Mouse (Mus musculus): ENCODE measurements around the gene Plcb1. TPM values are rescaled to one million over a fixed set of nuclear protein-coding genes. Genes with fewer than 3 reads are reported as not detected.

Gene Plcb1
- polyA plus RNA-seq, 1 experiment, result 2.1 TPM

GRCm38 (mm10) chr2:135230262-135230661 lies 444.4 kb downstream of the Plcb1 start:
- Histone ChIP-seq H3K27ac (ENCODE audit: insufficient read depth, low read depth, low read length) (no peak overlapping the region), H3K36me3 (ENCODE audit: control insufficient read depth, insufficient read depth, low read length) (no peaks in the 10 kb centered on the region), H3K27me3 (ENCODE audit: control insufficient read depth, insufficient read depth, low read length) (no peaks in the 10 kb centered on the region), H3K4me1 (ENCODE audit: control insufficient read depth, insufficient read depth, insufficient read length, low read length) (no peaks in the 10 kb centered on the region), H3K4me3 (ENCODE audit: low read depth, low read length) (no peak overlapping the region)
- WGBS, result 67% methylated on average over 3 of the region's 3 CpGs
- TF ChIP-seq CTCF (IDR thresholded peaks at IDR 0.05; ENCODE audit: extremely low read depth, insufficient read length, insufficient replicate concordance, low read depth, low read length) (no peak), POLR2A (IDR thresholded peaks at IDR 0.05; ENCODE audit: low read depth, low read length) (no peak)

GRCm38 (mm10) chr2:135242662-135243316 lies 456.9 kb downstream of the Plcb1 start:
- Histone ChIP-seq H3K27me3 (ENCODE audit: control insufficient read depth, insufficient read depth, low read length) (no peaks in the 10 kb centered on the region), H3K36me3 (ENCODE audit: control insufficient read depth, insufficient read depth, low read length) (no peaks in the 10 kb centered on the region), H3K4me3 (ENCODE audit: low read depth, low read length) (no peak overlapping the region), H3K4me1 (ENCODE audit: control insufficient read depth, insufficient read depth, insufficient read length, low read length) (no peaks in the 10 kb centered on the region), H3K27ac (ENCODE audit: insufficient read depth, low read depth, low read length) (no peak overlapping the region)
- no peak for TF ChIP-seq CTCF (IDR thresholded peaks at IDR 0.05; ENCODE audit: extremely low read depth, insufficient read length, insufficient replicate concordance, low read depth, low read length)
- no peak for TF ChIP-seq POLR2A (IDR thresholded peaks at IDR 0.05; ENCODE audit: low read depth, low read length)
- WGBS, result 83% methylated on average over 1 of the region's 1 CpGs

GRCm38 (mm10) chr2:135243764-135244163 lies 457.9 kb downstream of the Plcb1 start:
- no peak for TF ChIP-seq CTCF (IDR thresholded peaks at IDR 0.05; ENCODE audit: extremely low read depth, insufficient read length, insufficient replicate concordance, low read depth, low read length)
- TF ChIP-seq POLR2A (IDR thresholded peaks at IDR 0.05; ENCODE audit: low read depth, low read length), result no peak
- Histone ChIP-seq H3K27ac (ENCODE audit: insufficient read depth, low read depth, low read length) (no peak overlapping the region), H3K27me3 (ENCODE audit: control insufficient read depth, insufficient read depth, low read length) (no peaks in the 10 kb centered on the region), H3K4me1 (ENCODE audit: control insufficient read depth, insufficient read depth, insufficient read length, low read length) (no peaks in the 10 kb centered on the region), H3K4me3 (ENCODE audit: low read depth, low read length) (no peak overlapping the region), H3K36me3 (ENCODE audit: control insufficient read depth, insufficient read depth, low read length) (no peaks in the 10 kb centered on the region)
- 23% methylated on average over 4 of the region's 4 CpGs for WGBS

GRCm38 (mm10) chr2:135249925-135250324 lies 464.1 kb downstream of the Plcb1 start:
- Histone ChIP-seq H3K27me3 (ENCODE audit: control insufficient read depth, insufficient read depth, low read length) (no peaks in the 10 kb centered on the region), H3K4me1 (ENCODE audit: control insufficient read depth, insufficient read depth, insufficient read length, low read length) (no peaks in the 10 kb centered on the region), H3K27ac (ENCODE audit: insufficient read depth, low read depth, low read length) (no peak overlapping the region), H3K36me3 (ENCODE audit: control insufficient read depth, insufficient read depth, low read length) (no peaks in the 10 kb centered on the region), H3K4me3 (ENCODE audit: low read depth, low read length) (no peak overlapping the region)
- TF ChIP-seq POLR2A (IDR thresholded peaks at IDR 0.05; ENCODE audit: low read depth, low read length) (no peak), CTCF (IDR thresholded peaks at IDR 0.05; ENCODE audit: extremely low read depth, insufficient read length, insufficient replicate concordance, low read depth, low read length) (no peak)
- 86% methylated on average over 2 of the region's 2 CpGs for WGBS

- TF ChIP-seq POLR2A (IDR thresholded peaks at IDR 0.05; ENCODE audit: low read depth, low read length), result no peak
- TF ChIP-seq CTCF (IDR thresholded peaks at IDR 0.05; ENCODE audit: extremely low read depth, insufficient read length, insufficient replicate concordance, low read depth, low read length), result no peak
Observed at GRCm38 (mm10) chr2:135251821-135252315, 466.0 kb downstream of the Plcb1 start.

GRCm38 (mm10) chr2:135259136-135259535 lies 473.3 kb downstream of the Plcb1 start:
- TF ChIP-seq CTCF (IDR thresholded peaks at IDR 0.05; ENCODE audit: extremely low read depth, insufficient read length, insufficient replicate concordance, low read depth, low read length), result no peak
- TF ChIP-seq POLR2A (IDR thresholded peaks at IDR 0.05; ENCODE audit: low read depth, low read length), result no peak
- Histone ChIP-seq H3K4me3 (ENCODE audit: low read depth, low read length) (no peak overlapping the region), H3K36me3 (ENCODE audit: control insufficient read depth, insufficient read depth, low read length) (no peaks in the 10 kb centered on the region), H3K4me1 (ENCODE audit: control insufficient read depth, insufficient read depth, insufficient read length, low read length) (no peaks in the 10 kb centered on the region), H3K27me3 (ENCODE audit: control insufficient read depth, insufficient read depth, low read length) (no peaks in the 10 kb centered on the region), H3K27ac (ENCODE audit: insufficient read depth, low read depth, low read length) (no peak overlapping the region)
- WGBS, result 61% methylated on average over 3 of the region's 3 CpGs

More at GRCm38 (mm10) chr2:135251821-135252315, 466.0 kb downstream of the Plcb1 start:
- no peak overlapping the region for H3K4me3 ChIP-seq (ENCODE audit: low read depth, low read length)
- no peaks in the 10 kb centered on the region for H3K27me3 ChIP-seq (ENCODE audit: control insufficient read depth, insufficient read depth, low read length)
- no peaks in the 10 kb centered on the region for H3K4me1 ChIP-seq (ENCODE audit: control insufficient read depth, insufficient read depth, insufficient read length, low read length)
- 93% methylated on average over 3 of the region's 3 CpGs for WGBS
- H3K27ac ChIP-seq (ENCODE audit: insufficient read depth, low read depth, low read length), result no peak overlapping the region
- no peaks in the 10 kb centered on the region for H3K36me3 ChIP-seq (ENCODE audit: control insufficient read depth, insufficient read depth, low read length)

GRCm38 (mm10) chr2:135263943-135264342 lies 478.1 kb downstream of the Plcb1 start:
- H3K4me3 ChIP-seq (ENCODE audit: low read depth, low read length), result no peak overlapping the region
- H3K27me3 ChIP-seq (ENCODE audit: control insufficient read depth, insufficient read depth, low read length), result no peaks in the 10 kb centered on the region
- H3K36me3 ChIP-seq (ENCODE audit: control insufficient read depth, insufficient read depth, low read length), result no peaks in the 10 kb centered on the region
- WGBS, result 69% methylated on average over 2 of the region's 2 CpGs
- TF ChIP-seq CTCF (IDR thresholded peaks at IDR 0.05; ENCODE audit: extremely low read depth, insufficient read length, insufficient replicate concordance, low read depth, low read length) (no peak), POLR2A (IDR thresholded peaks at IDR 0.05; ENCODE audit: low read depth, low read length) (no peak)
- no peak overlapping the region for H3K27ac ChIP-seq (ENCODE audit: insufficient read depth, low read depth, low read length)
- no peaks in the 10 kb centered on the region for H3K4me1 ChIP-seq (ENCODE audit: control insufficient read depth, insufficient read depth, insufficient read length, low read length)
